Mouse (Mus musculus): ENCODE results near the gene Tas2r135. TPM values are rescaled to one million over a fixed set of nuclear protein-coding genes. Genes with fewer than 3 reads are reported as not detected.

Tas2r135 gene
- polyA plus RNA-seq, 1 experiment from 2014 or later = not detected

DNA sequence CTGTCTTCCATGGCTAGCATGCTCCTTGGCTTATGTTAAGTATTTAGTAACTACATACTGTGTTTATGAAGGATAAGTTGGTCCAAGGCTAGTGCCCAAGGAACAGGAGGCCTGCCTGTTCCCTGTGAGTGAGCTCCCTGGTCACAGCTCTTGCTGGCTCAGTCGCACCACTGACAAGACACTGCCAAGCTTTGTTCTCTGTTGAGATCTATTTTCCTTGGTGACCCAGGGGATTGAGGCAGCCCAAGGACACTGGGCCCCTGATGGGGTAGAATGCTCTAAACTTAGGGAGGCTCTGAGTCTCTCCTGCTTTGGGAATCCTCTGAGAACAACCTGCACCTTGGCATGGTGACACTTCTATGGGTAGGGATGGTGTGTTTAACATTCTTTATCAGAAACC is 43.2 kb upstream of the Tas2r135 start:
- H3K36me3 ChIP-seq (replicated peaks; ENCODE audit: control insufficient read depth, insufficient read depth) = peaks cover 29% of the 10 kb centered on the region
- 59% methylated on average over 1 of the region's 1 CpGs for WGBS
- ATAC-seq (ENCODE audit: low FRiP score) = no peak

DNA sequence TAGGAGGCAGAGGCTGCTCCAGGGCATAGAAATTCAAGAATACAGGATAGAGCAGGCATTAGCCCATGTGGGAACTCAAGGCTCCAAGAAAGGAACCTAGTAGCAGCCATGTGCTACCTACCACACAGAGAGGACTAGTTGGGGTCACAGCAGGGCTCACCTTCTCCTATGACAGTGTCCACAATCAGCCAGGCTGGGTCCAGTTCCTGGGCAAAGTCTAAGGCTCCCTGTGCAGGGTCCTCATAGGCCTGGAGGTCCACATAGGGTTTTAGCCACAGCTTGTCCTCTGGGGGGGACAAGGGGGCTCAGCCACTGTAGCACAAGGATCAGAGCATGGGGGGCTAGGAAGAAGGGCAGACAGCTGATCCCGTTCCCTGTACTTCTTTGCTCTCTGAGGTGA is 42.7 kb upstream of the Tas2r135 start:
- WGBS = 85% methylated on average over 1 of the region's 1 CpGs

More for the DNA sequence above, 43.2 kb upstream of the Tas2r135 start:
- no peak for DNase-seq (ENCODE audit: low spot score)
- no peak overlapping the region for H3K4me2 ChIP-seq (replicated peaks)
- H3K27ac ChIP-seq = no peak overlapping the region
- no peaks in the 10 kb centered on the region for H3K9me3 ChIP-seq (ENCODE audit: control insufficient read depth, low read length)
- H3K27me3 ChIP-seq (ENCODE audit: control insufficient read depth, insufficient read depth, low read length) = no peaks in the 10 kb centered on the region
- H3K4me1 ChIP-seq (replicated peaks; ENCODE audit: control insufficient read depth, insufficient read depth, low read length) = no peaks in the 10 kb centered on the region
- no peak overlapping the region for H3K9ac ChIP-seq
- no peak overlapping the region for H3K4me3 ChIP-seq (replicated peaks; ENCODE audit: low read length)

DNA sequence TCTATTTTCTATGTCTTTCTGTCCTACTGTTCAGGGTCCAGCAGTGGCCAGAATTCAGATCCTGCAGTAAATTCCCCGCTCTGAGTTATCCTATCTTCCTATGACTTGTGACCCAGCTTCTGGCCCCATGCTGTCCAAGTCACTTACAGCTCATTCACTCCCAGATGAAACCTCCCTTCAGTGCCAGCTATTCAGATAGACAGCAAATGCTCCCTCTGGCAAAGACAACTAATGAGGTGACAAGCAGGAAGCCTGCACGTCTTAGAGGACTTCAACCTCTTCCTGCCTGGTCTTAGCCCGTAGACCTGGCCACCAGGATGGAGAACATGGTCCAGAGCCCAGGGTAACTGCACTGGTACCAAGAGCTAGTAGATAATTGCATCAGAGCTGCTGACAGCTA is 42.3 kb upstream of the Tas2r135 start:
- DNase-seq (ENCODE audit: low spot score) (no peak), ATAC-seq (ENCODE audit: low FRiP score) (no peak)
- Histone ChIP-seq H3K9me3 (ENCODE audit: control insufficient read depth, low read length) (no peaks in the 10 kb centered on the region), H3K4me2 (replicated peaks) (no peak overlapping the region), H3K36me3 (replicated peaks; ENCODE audit: control insufficient read depth, insufficient read depth) (peaks cover 20% of the 10 kb centered on the region), H3K27ac (no peak overlapping the region), H3K4me3 (replicated peaks; ENCODE audit: low read length) (no peak overlapping the region), H3K9ac (no peak overlapping the region), H3K27me3 (ENCODE audit: control insufficient read depth, insufficient read depth, low read length) (no peaks in the 10 kb centered on the region), H3K4me1 (replicated peaks; ENCODE audit: control insufficient read depth, insufficient read depth, low read length) (no peaks in the 10 kb centered on the region)
- WGBS = 60% methylated on average over 3 of the region's 3 CpGs

More for the DNA sequence above, 42.7 kb upstream of the Tas2r135 start:
- Histone ChIP-seq H3K9ac (no peak overlapping the region), H3K4me1 (replicated peaks; ENCODE audit: control insufficient read depth, insufficient read depth, low read length) (no peaks in the 10 kb centered on the region), H3K4me2 (replicated peaks) (no peak overlapping the region), H3K9me3 (ENCODE audit: control insufficient read depth, low read length) (no peaks in the 10 kb centered on the region), H3K4me3 (replicated peaks; ENCODE audit: low read length) (no peak overlapping the region), H3K36me3 (replicated peaks; ENCODE audit: control insufficient read depth, insufficient read depth) (peaks cover 24% of the 10 kb centered on the region), H3K27me3 (ENCODE audit: control insufficient read depth, insufficient read depth, low read length) (no peaks in the 10 kb centered on the region), H3K27ac (no peak overlapping the region)
- no peak for ATAC-seq (ENCODE audit: low FRiP score)
- no peak for DNase-seq (ENCODE audit: low spot score)

DNA sequence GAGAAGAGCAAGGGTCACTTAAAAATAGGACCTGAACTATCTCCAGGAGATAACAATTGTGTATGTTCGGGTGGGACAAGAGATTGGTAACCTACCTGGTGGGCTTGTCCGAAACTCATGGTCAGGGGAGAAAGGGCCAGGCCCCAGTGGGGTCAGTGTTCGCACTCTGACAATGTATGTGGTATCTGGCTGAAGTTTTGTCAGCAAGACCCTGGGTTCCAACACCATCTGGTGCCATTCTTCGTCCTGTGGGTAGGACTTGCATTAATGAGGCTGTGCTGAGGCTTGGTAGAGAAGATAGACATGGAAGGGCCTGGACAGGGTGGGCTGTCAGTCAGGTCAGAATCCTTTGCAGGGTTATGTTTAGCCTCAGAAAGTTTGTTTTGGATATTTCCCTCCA is 41.2 kb upstream of the Tas2r135 start:
- Histone ChIP-seq H3K4me1 (replicated peaks; ENCODE audit: control insufficient read depth, insufficient read depth, low read length) (no peaks in the 10 kb centered on the region), H3K4me3 (replicated peaks; ENCODE audit: low read length) (no peak overlapping the region), H3K4me2 (replicated peaks) (no peak overlapping the region), H3K36me3 (replicated peaks; ENCODE audit: control insufficient read depth, insufficient read depth) (peaks cover 9% of the 10 kb centered on the region), H3K27me3 (ENCODE audit: control insufficient read depth, insufficient read depth, low read length) (no peaks in the 10 kb centered on the region), H3K9me3 (ENCODE audit: control insufficient read depth, low read length) (no peaks in the 10 kb centered on the region), H3K27ac (no peak overlapping the region), H3K9ac (no peak overlapping the region)
- DNase-seq (ENCODE audit: low spot score) (no peak), ATAC-seq (ENCODE audit: low FRiP score) (no peak)
- WGBS = 86% methylated on average over 4 of the region's 4 CpGs

DNA sequence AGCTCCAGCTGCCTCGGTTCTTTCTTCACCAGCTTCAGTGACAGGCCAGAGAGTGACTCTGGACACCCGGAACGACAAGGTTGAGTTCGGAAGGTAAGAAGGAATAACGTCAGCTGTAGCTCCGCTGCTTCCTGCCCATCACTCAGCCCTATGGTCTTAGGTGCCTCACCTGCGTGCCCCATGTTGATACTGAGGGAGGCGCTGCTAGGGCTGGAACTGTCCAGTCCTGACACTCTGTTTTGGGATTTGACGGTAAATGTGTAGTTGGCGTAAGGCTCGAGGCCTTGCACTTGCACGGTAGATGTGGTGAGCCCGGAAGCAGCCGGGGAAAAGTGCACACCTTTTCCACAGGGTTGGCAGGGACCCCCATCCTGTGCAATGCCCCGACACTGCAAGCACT is 40.6 kb upstream of the Tas2r135 start:
- 91% methylated on average over 15 of the region's 15 CpGs for WGBS
- H3K9me3 ChIP-seq (ENCODE audit: control insufficient read depth, low read length) = no peaks in the 10 kb centered on the region
- H3K4me3 ChIP-seq (replicated peaks; ENCODE audit: low read length) = no peak overlapping the region
- no peaks in the 10 kb centered on the region for H3K27me3 ChIP-seq (ENCODE audit: control insufficient read depth, insufficient read depth, low read length)
- DNase-seq (ENCODE audit: low spot score) (no peak), ATAC-seq (ENCODE audit: low FRiP score) (no peak)
- H3K9ac ChIP-seq = no peak overlapping the region
- no peak overlapping the region for H3K4me2 ChIP-seq (replicated peaks)
- H3K4me1 ChIP-seq (replicated peaks; ENCODE audit: control insufficient read depth, insufficient read depth, low read length) = no peaks in the 10 kb centered on the region
- H3K27ac ChIP-seq = no peak overlapping the region
- peaks cover 4% of the 10 kb centered on the region; the same call in 1 of the 2 replicates for H3K36me3 ChIP-seq (replicated peaks; ENCODE audit: control insufficient read depth, insufficient read depth)

DNA sequence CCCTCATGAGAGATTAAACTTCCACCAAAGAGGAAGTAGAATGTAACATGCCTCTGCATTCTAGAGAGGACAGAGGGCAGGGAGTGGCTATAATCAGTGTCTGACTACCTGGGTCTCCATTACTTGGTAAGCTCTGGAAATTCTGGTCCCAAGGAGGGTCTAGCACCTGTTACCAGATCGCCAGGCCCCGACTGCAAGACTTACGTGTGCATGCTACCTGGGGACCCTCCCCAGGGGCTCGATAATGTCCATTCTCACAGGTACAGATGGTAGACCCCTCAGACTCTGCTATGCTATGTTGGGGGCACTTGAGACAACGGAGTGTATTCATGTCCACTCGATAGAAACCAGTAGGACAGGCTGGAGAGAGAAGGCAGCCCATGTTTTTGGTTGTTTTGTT is 40.0 kb upstream of the Tas2r135 start:
- WGBS = 94% methylated on average over 6 of the region's 6 CpGs
- Histone ChIP-seq H3K4me1 (replicated peaks; ENCODE audit: control insufficient read depth, insufficient read depth, low read length) (no peaks in the 10 kb centered on the region), H3K27me3 (ENCODE audit: control insufficient read depth, insufficient read depth, low read length) (no peaks in the 10 kb centered on the region), H3K9ac (no peak overlapping the region), H3K9me3 (ENCODE audit: control insufficient read depth, low read length) (no peaks in the 10 kb centered on the region), H3K4me3 (replicated peaks; ENCODE audit: low read length) (no peak overlapping the region), H3K4me2 (replicated peaks) (no peak overlapping the region), H3K27ac (no peak overlapping the region), H3K36me3 (replicated peaks; ENCODE audit: control insufficient read depth, insufficient read depth) (peaks cover 3% of the 10 kb centered on the region; the same call in 1 of the 2 replicates)
- no peak for ATAC-seq (ENCODE audit: low FRiP score)
- DNase-seq (ENCODE audit: low spot score) = no peak

DNA sequence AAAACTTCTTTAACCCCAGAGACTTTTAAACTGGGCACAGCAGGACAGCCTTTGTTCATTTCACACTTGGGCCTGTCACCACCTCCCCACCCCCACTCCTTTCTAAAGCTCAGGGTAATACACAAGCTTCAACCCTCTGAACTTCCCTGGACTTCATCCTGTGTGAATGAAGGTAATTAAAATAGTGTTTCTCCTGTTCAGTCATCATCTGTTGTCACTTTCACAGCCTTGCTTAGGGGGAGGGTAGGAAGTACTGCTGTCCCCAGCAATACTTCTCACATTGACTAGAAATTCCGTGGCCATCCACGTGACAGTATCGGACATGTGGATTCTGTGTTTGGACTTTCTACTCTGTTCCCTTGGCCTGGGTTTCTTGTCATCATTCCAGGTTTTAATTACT is 35.4 kb upstream of the Tas2r135 start:
- no peaks in the 10 kb centered on the region for H3K36me3 ChIP-seq (replicated peaks; ENCODE audit: control insufficient read depth, insufficient read depth)
- no peak overlapping the region for H3K9ac ChIP-seq
- DNase-seq (ENCODE audit: low spot score) (no peak), ATAC-seq (ENCODE audit: low FRiP score) (no peak)
- no peak overlapping the region for H3K4me2 ChIP-seq (replicated peaks)
- peaks cover 8% of the 10 kb centered on the region for H3K4me1 ChIP-seq (replicated peaks; ENCODE audit: control insufficient read depth, insufficient read depth, low read length)
- no peak overlapping the region for H3K27ac ChIP-seq
- 3% methylated on average over 3 of the region's 3 CpGs for WGBS
- no peaks in the 10 kb centered on the region for H3K9me3 ChIP-seq (ENCODE audit: control insufficient read depth, low read length)
- H3K4me3 ChIP-seq (replicated peaks; ENCODE audit: low read length) = no peak overlapping the region
- peaks cover 5% of the 10 kb centered on the region; the same call in 1 of the 2 replicates for H3K27me3 ChIP-seq (ENCODE audit: control insufficient read depth, insufficient read depth, low read length)

DNA sequence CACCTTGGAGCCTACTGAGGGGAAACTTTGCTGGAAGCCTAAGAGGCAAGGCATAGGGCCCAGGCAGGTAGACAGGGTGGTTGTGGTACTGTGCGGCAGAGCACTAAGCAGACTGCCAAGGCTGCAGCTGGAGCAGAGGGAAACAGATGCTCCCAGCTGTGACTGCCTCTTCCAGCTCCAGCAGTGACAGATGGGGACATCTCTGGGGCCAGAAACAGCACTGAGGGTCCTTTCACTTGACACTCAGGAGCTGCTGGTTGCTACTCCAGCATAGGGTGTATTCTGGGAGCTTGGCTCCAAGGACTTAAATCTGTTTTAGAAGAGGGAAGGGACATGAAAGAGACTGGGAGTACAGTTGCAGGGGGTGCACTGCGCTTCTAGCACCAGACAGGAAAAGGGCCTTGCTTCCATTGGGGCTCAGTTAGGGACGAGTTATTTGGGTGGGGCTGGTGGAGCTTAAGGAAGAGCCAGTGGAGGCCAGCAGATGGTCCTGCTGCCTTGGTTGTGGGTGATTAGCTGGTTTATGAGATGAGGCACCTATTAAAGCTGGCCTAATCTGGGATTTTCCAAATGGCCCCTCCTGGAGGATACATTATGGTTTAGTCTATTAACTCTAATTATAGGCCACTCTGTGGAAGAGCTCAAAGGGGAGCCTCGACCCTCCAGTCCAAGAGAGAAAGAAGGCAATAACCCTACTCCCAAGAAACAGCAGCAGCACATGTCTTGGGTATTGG is 34.4 kb upstream of the Tas2r135 start:
- no peak for DNase-seq (ENCODE audit: low spot score)
- no peaks in the 10 kb centered on the region for H3K9me3 ChIP-seq (ENCODE audit: control insufficient read depth, low read length)
- no peak overlapping the region for H3K4me2 ChIP-seq (replicated peaks)
- no peak overlapping the region for H3K9ac ChIP-seq
- H3K36me3 ChIP-seq (replicated peaks; ENCODE audit: control insufficient read depth, insufficient read depth) = no peaks in the 10 kb centered on the region
- 47% methylated on average over 4 of the region's 4 CpGs for WGBS
- H3K27me3 ChIP-seq (ENCODE audit: control insufficient read depth, insufficient read depth, low read length) = peaks cover 5% of the 10 kb centered on the region; the same call in 1 of the 2 replicates
- no peak overlapping the region for H3K27ac ChIP-seq
- no peak overlapping the region for H3K4me3 ChIP-seq (replicated peaks; ENCODE audit: low read length)
- H3K4me1 ChIP-seq (replicated peaks; ENCODE audit: control insufficient read depth, insufficient read depth, low read length) = peaks cover 8% of the 10 kb centered on the region
- no peak for ATAC-seq (ENCODE audit: low FRiP score)

DNA sequence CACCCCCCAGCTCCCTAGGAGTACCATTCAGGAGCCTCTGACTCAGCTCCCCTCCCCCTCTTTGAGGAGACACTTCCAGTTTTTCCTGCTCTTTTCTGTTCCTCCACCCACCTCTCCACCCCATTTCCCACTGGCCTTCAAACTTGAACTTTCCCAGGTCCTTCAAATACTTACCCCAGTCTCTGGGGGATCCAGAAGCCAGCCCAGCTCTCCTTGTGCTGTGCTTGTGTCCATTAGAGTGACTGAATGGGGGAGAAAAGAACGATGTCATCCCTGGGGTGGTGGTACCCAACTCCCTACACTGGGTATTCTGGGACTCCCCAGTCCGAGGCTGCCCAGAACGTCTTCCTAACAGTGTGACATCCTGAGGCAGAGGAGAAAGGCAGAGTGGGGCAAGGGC is 33.2 kb upstream of the Tas2r135 start:
- Histone ChIP-seq H3K9ac (no peak overlapping the region), H3K27ac (no peak overlapping the region), H3K36me3 (replicated peaks; ENCODE audit: control insufficient read depth, insufficient read depth) (no peaks in the 10 kb centered on the region), H3K4me1 (replicated peaks; ENCODE audit: control insufficient read depth, insufficient read depth, low read length) (peaks cover 8% of the 10 kb centered on the region), H3K4me3 (replicated peaks; ENCODE audit: low read length) (no peak overlapping the region), H3K27me3 (ENCODE audit: control insufficient read depth, insufficient read depth, low read length) (peaks cover 5% of the 10 kb centered on the region; the same call in 1 of the 2 replicates), H3K4me2 (replicated peaks) (no peak overlapping the region), H3K9me3 (ENCODE audit: control insufficient read depth, low read length) (no peaks in the 10 kb centered on the region)
- DNase-seq (ENCODE audit: low spot score) = no peak
- no peak for ATAC-seq (ENCODE audit: low FRiP score)
- WGBS = 13% methylated on average over 3 of the region's 3 CpGs
